Mouse (Mus musculus) brain, embryonic 14.5 days (tissue): ENCODE results near the gene Gfap.

Experiments
- CTCF ChIP-seq: fragments of 200-500 bp; IDR thresholded peaks from 2 replicates; pipeline ENCODE4 v1.5.1; 2012; ENCODE audit warnings: inconsistent platforms, mild to moderate bottlenecking, moderate library complexity, borderline replicate concordance; ENCODE audit not compliant: insufficient read depth, insufficient read length; ENCODE audit errors: extremely low read depth
- POLR2A ChIP-seq: fragments of 200-500 bp; IDR thresholded peaks from 2 replicates; pipeline ENCODE4 v1.6.1; 2012; ENCODE audit warnings: mild to moderate bottlenecking, inconsistent platforms, borderline replicate concordance; ENCODE audit not compliant: poor library complexity, insufficient read depth, insufficient read length, severe bottlenecking; ENCODE audit errors: extremely low read depth

DNA sequence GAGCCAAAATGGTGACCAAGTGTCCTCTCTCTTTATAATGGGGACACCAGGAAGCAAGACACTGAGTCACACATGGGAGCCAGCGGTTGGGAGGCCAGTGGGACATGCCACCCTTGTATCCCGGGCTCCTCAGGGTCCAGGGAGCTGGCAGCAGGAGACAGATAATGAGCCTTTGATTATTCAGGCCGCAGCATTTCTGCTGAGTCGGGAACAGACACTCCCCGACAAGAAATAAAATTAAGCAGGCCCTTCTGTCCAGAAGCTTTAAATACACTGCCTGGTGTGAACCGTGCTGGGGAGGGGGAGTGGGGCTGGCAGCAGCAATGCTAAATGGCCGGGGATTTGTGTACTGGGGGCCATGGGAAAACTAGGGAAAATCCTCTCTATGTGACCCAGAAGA, 10.7 kb upstream of the Gfap start:
- no peak for TF ChIP-seq CTCF
- no peak for TF ChIP-seq POLR2A
